Mouse (Mus musculus) adrenal gland (tissue): ENCODE data around the gene Mesp2.

Source experiments
- intact Hi-C: fragments of 180-260 bp; cut with DNase I; formaldehyde crosslinking; loops from one replicate; pipeline ENCODE4 v1.15.1; 2025
- long read RNA-seq, 2 experiments: library from polyadenylated mRNA; unstranded; transcript quantifications; one replicate each; pipeline ENCODE4 v2.0.0; 2020; ENCODE audit warnings: borderline replicate concordance in 1 of 2; ENCODE audit not compliant: insufficient replicate concordance in 1 of 2

The Mesp2 gene
- long read RNA-seq, experiment 1: 0 reads
- long read RNA-seq, experiment 2: 0 reads

- intact Hi-C loops: no loop called here
Measured at GRCm38 (mm10) chr7:79810611-79811506, at the start of gene Mesp2. Gene Mesp2 (plus strand): TSS chr7:79810727.

GRCm38 (mm10) chr7:79761124-79761876 is 49.2 kb upstream of the Mesp2 start:
- intact Hi-C loops: no loop called here

GRCm38 (mm10) chr7:79762106-79762505 is 48.4 kb upstream of the Mesp2 start:
- intact Hi-C loops: no loop called here

GRCm38 (mm10) chr7:79765991-79766390 is 44.5 kb upstream of the Mesp2 start:
- intact Hi-C loops: no loop called here

- intact Hi-C loops: no loop called here
Measured at GRCm38 (mm10) chr7:79769664-79770063, 40.9 kb upstream of the Mesp2 start.

- intact Hi-C loops: no loop called here
Measured at GRCm38 (mm10) chr7:79771561-79772512, 38.7 kb upstream of the Mesp2 start.

GRCm38 (mm10) chr7:79780647-79781626 is 29.6 kb upstream of the Mesp2 start:
- intact Hi-C loops: no loop called here

- intact Hi-C loops: no loop called here
Measured at GRCm38 (mm10) chr7:79781826-79782515, 28.6 kb upstream of the Mesp2 start.

GRCm38 (mm10) chr7:79782516-79782855 is 28.0 kb upstream of the Mesp2 start:
- intact Hi-C loops: no loop called here

GRCm38 (mm10) chr7:79786295-79786694 is 24.2 kb upstream of the Mesp2 start:
- intact Hi-C loops: loop anchor here (5.0 kb wide), 4 partner anchors 44 to 174 kb away; partner anchors contain the start of genes Pex11a, Ticrr and Wdr93

- intact Hi-C loops: loop anchor here (5.0 kb wide), 4 partner anchors 48 to 178 kb away; partner anchors contain the start of genes Pex11a, Ticrr and Wdr93
Measured at GRCm38 (mm10) chr7:79789812-79790211, 20.7 kb upstream of the Mesp2 start.

- intact Hi-C loops: no loop called here
Measured at GRCm38 (mm10) chr7:79792635-79793421, 17.7 kb upstream of the Mesp2 start.

- intact Hi-C loops: no loop called here
Measured at GRCm38 (mm10) chr7:79793688-79794087, 16.8 kb upstream of the Mesp2 start, which contains the start of gene Mesp1. Gene Mesp1 (minus strand): TSS chr7:79793788.

- intact Hi-C loops: loop anchor here (1.0 kb wide), 1 partner anchor 116 kb away; no protein-coding TSS in a partner anchor
Measured at GRCm38 (mm10) chr7:79798606-79799005, 11.9 kb upstream of the Mesp2 start.

GRCm38 (mm10) chr7:79799048-79799447 is 11.5 kb upstream of the Mesp2 start:
- intact Hi-C loops: loop anchor here (1.0 kb wide), 1 partner anchor 115 kb away; no protein-coding TSS in a partner anchor

GRCm38 (mm10) chr7:79799506-79799905 is 11.0 kb upstream of the Mesp2 start:
- intact Hi-C loops: loop anchor here (1.0 kb wide), 1 partner anchor 115 kb away; no protein-coding TSS in a partner anchor

GRCm38 (mm10) chr7:79800336-79800735 is 10.2 kb upstream of the Mesp2 start:
- intact Hi-C loops: no loop called here

GRCm38 (mm10) chr7:79801391-79801790 is 9.1 kb upstream of the Mesp2 start:
- intact Hi-C loops: no loop called here
